Comparison of ENCODE assay signal across 8 mouse cellular contexts in genomic region chr11:82746138-82746537, GRCm38 (mm10). TPM values are rescaled to one million over a fixed set of nuclear protein-coding genes. Genes with fewer than 3 reads are reported as not detected.
DNase-seq lines count a peak whose midpoint lies in the region; ATAC-seq lines count a peak whose summit lies in the region.

No protein-coding gene starts in this region.

- no peaks in the 10 kb centered on the region for H3K4me1 ChIP-seq in heart, embryonic 12.5 days (replicated peaks)
- H3K4me1 ChIP-seq in hindbrain, embryonic 12.5 days, result no peaks in the 10 kb centered on the region

- H3K4me3 ChIP-seq in heart, embryonic 12.5 days, result no peak overlapping the region
- no peak overlapping the region for H3K4me3 ChIP-seq in hindbrain, embryonic 12.5 days

- no peak overlapping the region for H3K27ac ChIP-seq in heart, embryonic 12.5 days (ENCODE audit: poor library complexity, severe bottlenecking)
- H3K27ac ChIP-seq in hindbrain, embryonic 12.5 days, result no peak overlapping the region

- H3K4me2 ChIP-seq in heart, embryonic 12.5 days, result no peak overlapping the region
- H3K4me2 ChIP-seq in hindbrain, embryonic 12.5 days (replicated peaks), result no peak overlapping the region

- WGBS in heart, embryonic 12.5 days, result 33% methylated on average over 6 of the region's 6 CpGs
- 39% methylated on average over 6 of the region's 6 CpGs for WGBS in hindbrain, embryonic 12.5 days

- no peak overlapping the region for H3K9ac ChIP-seq in heart, embryonic 12.5 days
- H3K9ac ChIP-seq in hindbrain, embryonic 12.5 days, result no peak overlapping the region

- no peaks in the 10 kb centered on the region for H3K36me3 ChIP-seq in heart, embryonic 12.5 days
- no peaks in the 10 kb centered on the region for H3K36me3 ChIP-seq in hindbrain, embryonic 12.5 days

- peak; percentile 81 for DNase-seq in heart, adult 11 months
- DNase-seq in testis, postnatal 10 days (ENCODE audit: low spot score), result peak; percentile 48
- no peak for DNase-seq in testis, postnatal 14 days (ENCODE audit: low spot score)
- peak; percentile 44 for DNase-seq in embryo, embryonic 10 days (ENCODE audit: low spot score)
- peak; percentile 43 to 76 for DNase-seq in kidney, postnatal 36 days
- DNase-seq in retina, adult 2 months (ENCODE audit: low read depth, low spot score), result peak; percentile 4

- H3K27me3 ChIP-seq in heart, embryonic 12.5 days (replicated peaks), result no peaks in the 10 kb centered on the region
- no peaks in the 10 kb centered on the region for H3K27me3 ChIP-seq in hindbrain, embryonic 12.5 days

- ATAC-seq in heart, embryonic 12.5 days (ENCODE audit: insufficient number of reproducible peaks, low FRiP score), result no peak
- ATAC-seq in hindbrain, embryonic 12.5 days (ENCODE audit: low FRiP score), result no peak

- H3K9me3 ChIP-seq in heart, embryonic 12.5 days (replicated peaks), result no peaks in the 10 kb centered on the region
- no peaks in the 10 kb centered on the region for H3K9me3 ChIP-seq in hindbrain, embryonic 12.5 days (replicated peaks)

RNA-seq across cellular contexts. Expression of gene Cct6b, which starts 18.0 kb away (rescaled TPM):
- 0.13 TPM in 1 of 2 replicates, not detected in the other for polyA plus RNA-seq in heart, embryonic 12.5 days (2016; fragmentation: Nextera tagmentation; extraction: Ambion mirVana)
- polyA plus RNA-seq in hindbrain, embryonic 12.5 days (2016; fragmentation: Nextera tagmentation; extraction: Ambion mirVana), result 0.19 and 0.57 TPM in 2 replicates

RNA-seq across cellular contexts. Expression of gene Zfp830, which starts 18.0 kb away (rescaled TPM):
- 31.2 and 31.8 TPM in 2 replicates for polyA plus RNA-seq in heart, embryonic 12.5 days (2016; fragmentation: Nextera tagmentation; extraction: Ambion mirVana)
- polyA plus RNA-seq in hindbrain, embryonic 12.5 days (2016; fragmentation: Nextera tagmentation; extraction: Ambion mirVana), result 35.0 and 36.5 TPM in 2 replicates

RNA-seq across cellular contexts. Expression of gene Lig3, which starts 34.8 kb away (rescaled TPM):
- polyA plus RNA-seq in heart, embryonic 12.5 days (2016; fragmentation: Nextera tagmentation; extraction: Ambion mirVana), result 29.0 and 37.4 TPM in 2 replicates
- 49.9 and 50.1 TPM in 2 replicates for polyA plus RNA-seq in hindbrain, embryonic 12.5 days (2016; fragmentation: Nextera tagmentation; extraction: Ambion mirVana)
